Mouse (Mus musculus): Measurements from ENCODE around the gene Iqgap1.
"Not testable (repeated sequence)": the region's sequence is repeated elsewhere in the genome, so short reads cannot be mapped to it uniquely, and the experiment has no call there.

Iqgap1 gene

DNA sequence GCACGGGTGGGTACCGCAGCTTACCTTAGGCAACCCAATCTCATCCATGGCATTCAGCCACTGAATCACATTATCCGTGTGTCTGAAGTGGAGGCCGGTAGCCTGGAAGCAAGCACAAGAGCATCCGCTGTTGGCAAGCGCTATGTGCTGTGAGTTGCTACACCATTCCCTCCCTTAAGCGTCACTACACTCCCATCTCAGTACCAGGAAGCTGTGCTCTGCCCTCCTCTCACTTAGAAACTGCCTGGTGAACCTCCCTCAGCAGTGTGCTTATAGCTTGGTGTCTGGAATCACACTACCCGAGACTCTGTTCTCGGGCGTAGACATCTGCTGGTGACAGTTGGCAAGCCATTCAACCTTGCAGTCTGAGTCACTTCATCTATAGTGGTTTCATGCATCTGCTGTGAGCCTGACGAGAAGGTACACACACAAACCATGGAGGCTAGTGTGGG, 58.9 kb downstream of the Iqgap1 start:
- DNase-seq (ENCODE audit: low spot score): peak; percentile 18

DNA sequence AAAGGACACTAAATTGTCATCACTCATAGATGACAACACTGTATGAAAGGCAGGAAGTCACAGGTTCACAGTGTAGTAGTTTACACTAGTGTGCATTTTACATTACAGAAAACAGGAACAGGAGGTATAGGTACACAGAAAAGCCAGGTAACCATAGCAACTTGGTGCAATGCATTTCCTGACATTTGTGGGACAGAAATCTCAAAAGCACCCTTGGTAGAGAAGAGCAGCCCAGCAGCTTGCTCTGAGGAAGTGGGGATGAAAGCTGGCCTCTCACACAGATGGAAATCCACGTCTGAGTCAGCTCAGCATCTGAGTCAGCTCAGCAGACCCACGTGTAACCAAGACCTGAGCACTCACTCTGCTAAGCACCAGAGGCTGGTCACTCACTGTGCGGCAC, 59.7 kb downstream of the Iqgap1 start:
- DNase-seq (ENCODE audit: low spot score): no peak

DNA sequence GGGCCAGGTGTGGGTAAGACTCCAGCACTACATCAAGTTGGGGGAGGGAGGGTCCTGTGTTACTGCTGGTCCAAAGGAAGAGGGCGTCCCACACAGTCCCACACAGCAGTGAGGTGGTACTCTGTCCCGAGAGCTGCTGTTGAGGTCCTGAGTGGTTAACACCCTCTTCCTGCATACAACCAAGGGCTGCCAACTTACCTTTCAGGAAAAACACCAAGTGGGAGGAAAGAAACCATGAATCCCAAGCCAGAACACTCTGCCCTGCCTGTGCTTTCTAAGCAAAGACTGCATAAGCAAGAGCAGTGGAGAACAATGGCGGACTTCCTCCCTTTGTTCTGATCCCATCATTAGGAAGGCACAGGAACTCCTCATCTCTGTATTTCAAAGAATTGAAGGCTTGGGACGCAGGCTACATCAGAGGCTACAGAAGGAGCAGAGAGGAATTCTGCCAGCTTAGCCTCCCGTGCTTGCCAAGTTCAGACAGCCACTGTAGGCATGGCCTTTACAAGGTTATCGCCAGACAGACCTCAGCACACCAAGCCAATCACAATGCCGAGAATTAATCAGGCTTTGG, 61.8 kb downstream of the Iqgap1 start:
- no peak for DNase-seq (ENCODE audit: low spot score)

DNA sequence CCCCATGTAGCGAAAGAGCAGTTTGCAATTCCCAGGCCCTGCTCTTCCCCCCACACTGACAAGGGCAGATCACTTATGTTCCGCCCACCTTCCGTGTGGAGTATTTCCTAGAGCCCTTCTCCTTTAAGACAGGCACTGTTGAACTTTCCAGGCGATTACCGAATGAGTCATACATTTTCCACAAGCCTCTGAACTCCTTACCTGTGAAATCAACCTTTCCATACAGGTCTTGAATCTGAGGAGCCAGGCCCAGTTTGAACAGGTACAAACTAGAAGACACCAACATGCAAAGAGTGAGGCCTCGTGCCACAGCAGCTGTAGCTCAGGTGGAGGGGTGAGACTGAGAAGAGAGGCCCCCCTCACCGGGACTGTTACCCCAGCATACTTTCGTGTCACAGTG, 63.5 kb downstream of the Iqgap1 start:
- DNase-seq (ENCODE audit: low spot score): no peak

DNA sequence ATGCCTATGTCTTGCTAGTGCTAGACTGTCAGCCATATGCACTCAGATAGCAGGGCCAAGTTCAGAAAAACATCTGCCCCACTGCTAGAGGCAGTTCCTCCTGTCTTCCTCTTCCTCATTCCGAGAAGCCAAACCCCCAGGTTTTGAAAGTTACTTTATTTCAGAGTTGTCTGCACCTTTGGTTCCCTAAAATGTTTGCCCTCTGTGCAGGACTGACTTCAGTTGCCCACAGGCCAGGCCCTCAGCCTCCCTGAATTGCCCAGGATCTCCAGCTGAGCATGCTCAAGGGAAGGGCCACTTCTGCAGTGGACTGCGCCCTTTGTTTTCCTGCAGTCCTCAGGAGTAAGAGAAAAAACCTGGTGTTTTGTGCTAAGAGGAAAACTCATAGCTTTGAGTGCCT, 71.7 kb downstream of the Iqgap1 start:
- DNase-seq (ENCODE audit: low spot score): no peak

DNA sequence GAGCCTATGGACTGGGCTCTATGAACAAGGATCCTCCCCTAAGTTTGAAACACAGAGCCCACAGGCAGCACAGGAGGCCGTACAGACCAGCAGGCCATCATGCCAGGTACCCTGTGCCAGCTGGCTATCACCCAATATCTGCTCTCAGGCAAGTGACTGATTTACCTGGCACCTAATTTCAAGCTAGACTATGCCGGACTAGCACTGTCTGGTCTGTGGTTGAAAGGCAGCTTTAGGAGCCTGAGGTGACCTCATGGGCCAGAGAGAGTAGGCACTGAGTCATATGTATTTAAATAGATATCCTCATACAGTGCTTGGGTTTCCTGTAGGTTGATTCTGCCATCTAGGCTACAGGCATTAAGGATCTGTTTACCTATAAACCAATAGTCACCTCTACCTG, 72.2 kb downstream of the Iqgap1 start:
- DNase-seq (ENCODE audit: low spot score): peak; percentile 53

DNA sequence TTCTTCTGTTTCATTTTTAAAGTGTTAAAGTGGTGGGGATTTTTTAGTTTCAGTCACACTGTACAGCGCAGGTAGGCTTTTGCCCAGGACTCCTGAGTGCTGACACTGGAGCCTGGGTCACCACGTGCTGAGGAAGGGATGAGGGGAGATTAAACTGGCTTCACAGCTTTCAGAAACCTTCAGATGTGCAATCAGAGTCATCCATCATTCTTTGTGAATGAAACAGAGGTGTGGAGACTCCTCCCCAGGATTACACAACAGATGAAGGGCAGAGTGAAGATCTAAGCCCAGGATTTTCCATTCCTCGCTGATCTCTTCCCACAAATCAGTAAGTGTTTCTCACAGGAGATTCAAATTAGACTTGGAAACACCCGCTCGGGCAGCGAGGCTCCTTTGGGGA, 76.2 kb downstream of the Iqgap1 start:
- no peak for DNase-seq (ENCODE audit: low spot score)

DNA sequence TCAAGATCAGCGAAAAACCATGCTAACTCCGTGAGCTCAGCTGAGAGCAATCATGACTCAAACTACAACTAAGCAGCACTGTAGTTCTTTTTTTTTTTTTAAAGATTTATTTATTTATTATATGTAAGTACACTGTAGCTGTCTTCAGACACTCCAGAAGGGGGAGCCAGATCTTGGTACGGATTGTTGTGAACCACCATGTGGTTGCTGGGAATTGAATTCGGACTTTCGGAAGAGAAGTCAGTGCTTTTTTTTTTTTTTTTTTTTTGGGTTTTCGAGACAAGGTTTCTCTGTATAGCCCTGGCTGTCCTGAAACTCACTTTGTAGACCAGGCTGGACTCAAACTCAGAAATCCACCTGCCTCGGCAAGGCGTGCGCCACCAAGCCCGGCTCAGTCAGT, 76.7 kb downstream of the Iqgap1 start:
- not testable (repeated sequence) for DNase-seq (ENCODE audit: low spot score)

DNA sequence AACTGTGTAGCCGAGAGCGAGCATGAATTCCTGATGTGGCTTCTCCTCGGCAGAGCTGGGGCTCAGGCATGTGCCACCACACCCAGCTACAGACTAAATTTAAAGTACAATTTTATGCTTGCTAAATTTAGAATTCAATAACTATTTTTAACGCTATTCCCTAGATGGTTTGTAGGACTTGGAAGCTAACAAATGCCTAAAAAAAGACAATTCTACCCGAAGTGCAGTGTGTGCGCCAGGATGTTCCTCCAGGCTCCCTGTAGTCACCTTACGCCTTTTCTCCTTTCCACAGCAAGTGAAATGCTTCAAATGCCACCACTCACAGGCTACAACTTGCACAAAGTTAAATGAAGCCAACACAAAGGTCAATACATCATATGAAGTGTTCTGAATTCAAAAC, 78.4 kb downstream of the Iqgap1 start:
- DNase-seq (ENCODE audit: low spot score): no peak

DNA sequence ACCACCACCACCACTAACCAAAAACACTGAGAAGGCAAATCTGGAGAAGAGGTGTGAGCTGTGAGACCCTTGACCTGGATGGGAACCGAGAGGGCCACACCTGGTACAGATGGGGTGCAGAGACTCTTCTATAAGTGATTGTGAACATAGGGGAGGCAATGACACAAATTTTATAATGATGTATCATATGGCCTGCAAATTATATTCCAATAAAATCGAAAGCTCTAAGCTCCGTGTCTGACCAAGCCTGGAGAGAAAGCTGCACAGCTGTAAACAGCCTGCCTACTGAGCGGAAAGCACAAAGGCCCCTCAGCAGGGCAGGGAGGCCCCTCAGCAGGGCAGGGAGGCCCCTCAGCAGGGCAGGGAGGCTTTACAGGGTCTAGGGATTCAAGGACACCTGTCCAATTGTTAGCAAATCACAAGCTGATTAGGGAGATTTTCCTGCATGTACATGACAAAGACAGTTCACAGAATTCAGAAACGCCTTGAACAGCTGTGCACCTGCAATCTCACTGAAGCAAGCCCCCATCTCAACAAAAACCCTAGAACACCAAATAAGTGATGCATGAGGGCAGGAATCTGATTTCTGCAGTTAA, 79.5 kb downstream of the Iqgap1 start:
- no peak for DNase-seq (ENCODE audit: low spot score)

DNA sequence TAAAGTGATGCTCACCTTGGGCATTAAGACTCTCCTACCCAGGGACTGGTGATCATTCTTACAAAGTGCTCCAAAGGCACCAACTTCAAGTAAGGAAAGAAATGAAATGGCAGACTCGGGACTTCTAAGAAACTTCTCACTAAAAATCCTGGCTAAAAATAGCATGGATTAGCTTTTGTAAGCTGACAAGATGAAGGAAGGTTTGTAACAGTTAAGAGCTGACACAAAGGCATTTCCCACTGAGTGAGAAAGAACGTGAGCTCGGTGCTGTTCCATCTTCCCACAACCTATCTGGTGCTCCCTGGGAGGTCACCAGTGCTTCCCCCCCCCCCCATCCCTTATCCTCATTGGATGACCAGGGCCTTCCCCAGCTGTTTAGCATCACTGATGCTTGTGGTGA, 80.0 kb downstream of the Iqgap1 start:
- no peak for DNase-seq (ENCODE audit: low spot score)

DNA sequence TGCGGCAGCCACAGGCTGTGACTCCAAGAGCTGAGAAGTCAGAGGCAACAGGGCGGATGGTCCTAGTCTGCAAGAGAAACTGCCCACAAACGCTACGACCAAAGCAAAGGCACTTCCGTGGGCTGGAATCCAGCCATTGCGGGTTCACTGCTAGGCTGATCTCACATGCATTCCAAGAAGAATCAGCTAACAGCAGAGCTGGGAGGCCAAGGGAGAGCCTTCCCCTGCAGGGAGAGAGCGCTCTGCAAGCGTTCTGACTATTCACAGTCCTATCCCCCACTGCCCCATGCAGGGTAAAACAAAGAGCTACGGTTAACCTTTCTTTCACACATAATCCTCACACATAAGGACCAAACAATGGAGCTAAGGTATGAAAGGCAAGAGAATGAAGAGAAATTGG, 80.5 kb downstream of the Iqgap1 start:
- no peak for DNase-seq (ENCODE audit: low spot score)

DNA sequence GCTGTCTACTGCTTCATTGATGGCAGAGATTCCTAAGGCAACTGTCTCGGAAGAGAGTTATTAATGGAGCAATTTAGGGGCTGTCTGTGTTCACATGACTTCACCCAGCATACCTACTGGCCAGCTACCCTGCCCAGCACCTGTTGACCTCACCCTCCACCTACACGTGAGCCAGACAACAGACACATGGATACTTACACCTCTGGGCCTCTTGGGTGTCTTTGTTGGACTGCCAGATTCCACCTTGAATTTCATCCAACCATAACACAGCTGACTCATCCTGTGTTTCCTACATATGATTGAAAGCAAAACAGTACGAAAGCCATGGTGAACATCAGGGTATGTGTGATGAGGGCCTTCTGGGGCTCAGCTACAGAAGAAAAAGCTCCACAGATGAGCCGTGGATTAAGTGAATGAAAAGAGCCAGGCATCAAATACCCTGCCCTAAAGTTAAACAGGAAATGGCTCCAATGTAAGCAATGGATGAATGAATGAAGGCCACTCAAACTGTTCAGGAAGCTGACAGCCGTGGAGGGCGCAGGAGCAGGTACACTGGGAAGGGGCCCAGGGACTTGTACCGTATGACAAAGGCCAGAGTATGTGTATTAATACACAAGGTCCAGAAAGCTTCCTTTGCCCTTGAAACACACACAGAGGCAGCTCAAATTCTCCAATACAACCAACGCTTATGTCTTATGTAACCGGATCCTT, 81.7 kb downstream of the Iqgap1 start:
- DNase-seq (ENCODE audit: low spot score): peak; percentile 30

DNA sequence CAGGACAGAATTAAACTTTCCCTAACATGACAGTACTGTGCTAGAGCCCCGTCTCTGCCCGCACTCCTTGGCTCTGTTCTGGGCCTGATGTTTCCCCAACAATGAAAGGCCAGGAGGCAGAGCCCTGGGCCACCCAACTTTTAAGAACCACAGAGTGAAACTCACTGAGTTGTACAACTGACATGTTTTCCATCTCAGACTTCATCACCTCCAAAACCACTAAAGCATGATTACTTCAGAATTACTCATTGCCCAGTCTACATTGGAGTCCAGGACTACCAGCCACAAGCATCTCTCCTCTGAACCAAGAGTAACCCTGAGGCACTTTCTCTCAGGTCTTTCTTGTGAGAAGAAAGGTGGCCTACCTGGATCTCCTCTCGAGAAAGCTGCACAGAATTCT, 83.1 kb downstream of the Iqgap1 start:
- DNase-seq (ENCODE audit: low spot score): no peak

DNA sequence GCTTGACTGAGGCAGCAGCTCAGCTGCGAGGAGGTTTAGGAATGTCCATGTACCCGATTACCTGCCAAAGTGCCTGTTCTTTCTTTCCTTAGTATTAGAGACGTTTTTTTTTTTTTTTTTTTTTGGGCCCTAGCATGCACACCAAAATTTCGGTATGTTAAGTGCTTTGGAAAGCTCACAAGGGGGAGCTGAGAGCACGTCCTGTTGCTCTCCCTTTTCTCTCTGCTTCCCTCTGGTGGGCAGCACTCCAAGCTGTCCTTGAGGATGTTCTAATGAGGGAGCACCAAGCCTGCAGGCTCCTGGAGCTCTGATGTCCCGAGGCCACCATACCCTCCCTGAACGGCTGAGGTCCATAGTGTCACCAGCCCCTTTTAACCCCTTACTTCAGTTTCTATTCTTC, 84.8 kb downstream of the Iqgap1 start:
- peak; percentile 85 for DNase-seq (ENCODE audit: low spot score)

DNA sequence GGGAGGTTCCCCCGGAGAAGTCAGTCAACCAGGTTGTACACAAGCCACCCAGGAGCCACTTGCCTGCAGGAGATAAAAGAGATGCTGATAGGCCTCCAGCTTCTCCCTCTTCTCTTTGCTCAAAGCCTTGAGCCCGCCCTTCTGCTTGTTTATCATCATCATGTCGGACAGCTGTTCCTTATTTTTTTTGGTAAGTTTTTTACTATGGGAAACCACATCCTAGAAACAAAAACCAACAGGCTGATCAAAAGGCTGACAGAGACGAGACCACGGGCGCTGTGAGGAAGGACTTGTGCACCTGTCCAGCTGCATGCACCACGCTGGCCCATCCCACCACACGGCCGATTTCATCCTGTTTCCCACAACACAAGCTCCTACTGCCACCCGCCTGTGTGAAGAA, 89.6 kb downstream of the Iqgap1 start:
- DNase-seq (ENCODE audit: low spot score): no peak

DNA sequence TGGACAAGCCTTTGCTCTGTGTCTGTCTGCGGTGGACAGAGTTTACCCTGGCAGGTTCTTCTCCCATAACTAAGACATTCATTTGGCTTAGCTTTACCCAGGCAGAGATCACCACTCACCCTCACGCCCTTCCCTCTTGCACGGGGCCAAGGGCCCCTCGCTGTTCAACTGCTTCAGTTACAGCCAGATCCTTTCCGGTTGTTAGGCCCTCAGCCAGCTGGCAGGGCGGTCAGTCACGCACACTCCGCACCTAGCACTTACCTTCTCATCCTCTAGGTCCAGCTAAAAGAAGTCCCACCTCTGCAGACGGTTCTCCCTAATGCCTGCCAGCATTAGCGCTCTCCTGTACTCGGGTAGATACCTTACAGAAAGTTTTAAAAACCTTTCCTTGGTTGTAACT, 92.8 kb downstream of the Iqgap1 start:
- no peak for DNase-seq (ENCODE audit: low spot score)

DNA sequence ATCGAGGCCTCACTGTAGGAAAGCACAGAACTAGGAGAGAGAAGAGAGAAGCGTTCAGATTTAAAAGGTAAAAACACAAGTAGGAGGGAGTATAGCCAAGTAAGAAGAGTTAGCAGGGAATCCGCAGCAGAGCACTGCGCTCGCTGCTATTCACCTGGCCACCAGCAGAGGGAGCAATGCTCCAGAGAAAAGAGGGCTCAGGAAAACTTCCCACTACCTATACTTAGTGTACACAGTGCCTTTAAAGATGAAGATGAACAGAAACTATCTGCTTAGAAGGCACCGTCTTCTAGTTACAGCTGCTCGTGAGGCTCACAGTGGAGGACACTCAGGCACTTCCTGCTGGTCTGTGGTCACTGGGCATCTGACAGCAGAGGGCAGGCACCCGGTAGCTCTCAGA, 96.1 kb downstream of the Iqgap1 start:
- DNase-seq (ENCODE audit: low spot score): peak; percentile 65

DNA sequence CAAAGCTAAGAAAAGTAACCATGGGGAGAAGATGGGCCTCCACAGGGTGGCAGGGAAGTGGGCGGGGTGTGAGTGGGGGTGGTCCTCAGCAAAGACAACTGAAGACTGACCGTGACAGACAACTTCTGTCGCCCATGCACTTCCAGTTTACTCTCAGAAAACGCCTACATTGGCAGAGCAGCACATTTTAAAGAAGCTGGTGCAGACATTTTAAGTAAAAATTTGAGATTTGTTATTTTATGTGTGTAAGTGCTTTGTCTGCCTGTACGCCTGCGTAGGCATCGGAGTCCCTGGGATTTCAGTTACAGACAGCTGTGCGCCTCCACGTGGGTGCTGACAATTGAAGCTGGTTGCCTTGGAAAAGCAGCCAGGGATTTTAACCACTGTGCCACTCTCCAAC, 104.7 kb downstream of the Iqgap1 start:
- DNase-seq (ENCODE audit: low spot score): no peak

DNA sequence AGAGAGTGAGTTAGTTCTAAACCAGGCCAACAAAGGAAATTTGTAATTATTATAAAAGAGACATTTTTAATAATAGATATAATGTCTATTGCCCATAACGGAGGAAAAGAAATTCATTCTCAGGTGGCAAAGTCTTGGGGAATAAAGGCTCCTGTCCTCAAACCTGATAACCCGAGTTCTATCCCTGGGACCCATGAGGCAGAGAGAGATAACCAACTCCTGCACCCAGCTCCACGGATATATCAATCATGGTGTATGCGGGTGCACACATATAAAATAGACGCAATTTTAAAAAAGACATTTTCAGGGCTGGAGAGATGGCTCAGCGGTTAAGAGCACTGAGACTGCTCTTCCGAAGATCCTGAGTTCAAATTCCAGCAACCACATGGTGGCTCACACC, 106.2 kb downstream of the Iqgap1 start:
- no peak for DNase-seq (ENCODE audit: low spot score)

DNA sequence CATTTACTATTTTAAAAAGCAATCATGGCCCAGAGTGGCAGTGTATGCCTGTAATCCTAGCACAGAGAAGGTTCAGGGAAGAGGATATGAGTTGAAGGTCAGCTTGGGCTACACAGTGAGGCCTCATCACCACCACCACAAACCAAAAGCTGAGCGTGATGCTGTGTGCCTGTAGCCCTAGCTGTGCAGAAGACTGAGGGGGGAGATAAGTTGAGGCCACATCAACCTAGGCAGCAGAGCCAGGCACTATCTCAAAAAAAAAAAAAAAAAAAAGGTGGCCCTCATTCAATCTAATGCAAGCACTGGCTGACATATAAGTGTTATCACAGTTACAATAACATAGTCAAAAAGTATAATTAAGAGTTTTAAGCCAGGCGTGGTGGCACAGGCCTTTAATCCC, 106.7 kb downstream of the Iqgap1 start:
- no peak for DNase-seq (ENCODE audit: low spot score)

DNA sequence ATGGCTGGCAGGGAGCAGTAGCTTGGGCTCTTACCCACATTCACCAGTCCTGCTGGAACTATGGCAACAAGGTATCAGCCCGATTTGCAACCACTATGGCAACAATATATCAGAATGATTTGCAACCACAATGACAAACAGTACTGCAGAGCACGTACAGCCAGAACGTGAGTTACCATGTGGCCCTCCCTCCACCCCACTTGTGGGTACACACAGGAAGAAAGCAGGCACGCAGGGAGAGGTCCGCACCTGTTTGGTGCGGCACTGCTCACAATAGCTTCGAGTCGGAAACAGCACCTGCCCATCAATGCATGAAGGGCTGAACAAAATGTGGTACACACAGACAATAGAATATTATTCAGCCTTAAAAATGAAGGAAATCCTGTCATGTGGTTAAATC, 107.3 kb downstream of the Iqgap1 start:
- DNase-seq (ENCODE audit: low spot score): no peak

DNA sequence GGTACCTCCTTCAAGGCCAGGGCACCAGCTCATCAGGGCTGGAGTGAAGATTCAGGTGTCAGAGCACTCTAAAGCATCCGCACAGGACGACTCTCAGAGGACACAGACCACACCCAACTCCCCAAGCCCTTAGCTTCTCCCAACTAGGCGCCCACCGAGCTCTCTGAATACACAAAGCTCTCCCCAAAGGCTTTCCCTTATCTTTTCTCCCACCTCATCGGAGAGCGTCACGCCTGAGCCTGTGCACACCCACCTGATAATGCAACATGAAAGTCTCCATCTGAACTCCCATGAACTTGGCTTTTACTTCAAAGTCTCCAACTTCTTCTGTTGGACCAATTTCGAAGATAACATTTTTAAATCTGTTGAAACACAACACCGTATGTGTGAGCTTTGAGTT, 109.0 kb downstream of the Iqgap1 start:
- no peak for DNase-seq (ENCODE audit: low spot score)

DNA sequence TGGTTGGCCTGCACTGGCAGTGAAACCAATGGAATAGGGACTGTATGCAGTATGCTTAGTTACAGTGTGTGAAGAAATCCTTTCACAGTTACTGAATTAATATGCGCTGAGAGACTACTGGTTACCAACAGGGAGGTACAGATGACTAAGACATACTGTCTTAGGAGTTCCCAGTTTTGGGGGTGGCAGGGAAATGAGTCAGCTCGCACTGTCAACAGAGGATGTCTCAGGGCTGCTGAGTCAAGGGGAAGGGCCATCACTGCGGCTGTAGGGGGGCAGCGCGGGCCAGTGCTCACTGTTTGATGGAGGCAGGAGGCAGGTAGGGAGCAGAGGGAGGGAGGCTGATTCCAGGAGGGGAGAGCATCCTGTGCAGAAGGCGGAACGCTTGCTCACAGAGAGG, 110.5 kb downstream of the Iqgap1 start:
- DNase-seq (ENCODE audit: low spot score): no peak
